Mouse (Mus musculus): ENCODE results near the gene Tnfsf15. TPM values are rescaled to one million over a fixed set of nuclear protein-coding genes. Genes with fewer than 3 reads are reported as not detected.

The Tnfsf15 gene
- polyA plus RNA-seq, 1 experiment from 2014 or later: not detected

DNA sequence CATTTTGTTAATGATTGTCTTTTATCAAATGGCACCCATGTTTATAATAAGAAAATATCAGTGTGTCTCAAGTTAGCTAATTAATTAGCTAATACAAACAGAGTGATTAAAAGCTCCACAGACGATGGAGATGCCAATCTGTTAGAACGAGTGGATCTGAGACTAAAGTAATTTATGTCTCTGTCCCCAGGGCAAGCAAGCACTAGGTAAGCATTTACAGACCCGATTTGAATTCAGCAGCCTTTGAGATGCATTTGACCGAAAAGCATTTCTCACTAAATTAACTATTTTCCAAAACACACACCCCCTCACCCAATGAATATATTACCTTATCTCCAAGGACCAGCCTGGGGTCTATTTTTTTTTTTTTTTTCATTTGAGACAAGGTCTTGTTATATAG lies 18.2 kb downstream of the Tnfsf15 start:
- H3K4me1 ChIP-seq (ENCODE audit: control insufficient read depth, insufficient read depth, low read length): no peaks in the 10 kb centered on the region
- H3K27me3 ChIP-seq (ENCODE audit: control insufficient read depth, insufficient read depth, low read length): no peaks in the 10 kb centered on the region
- WGBS: 70% methylated on average over 4 of the region's 4 CpGs
- no peak overlapping the region for H3K9ac ChIP-seq (ENCODE audit: low read length)
- H3K4me2 ChIP-seq: no peak overlapping the region
- DNase-seq (ENCODE audit: low spot score, missing footprints) (no peak), ATAC-seq (ENCODE audit: low FRiP score) (no peak)
- H3K9me3 ChIP-seq (ENCODE audit: control insufficient read depth, low read length): no peaks in the 10 kb centered on the region
- H3K36me3 ChIP-seq (ENCODE audit: control insufficient read depth, insufficient read depth, low read length): no peaks in the 10 kb centered on the region
- H3K27ac ChIP-seq (ENCODE audit: low read depth, low read length): no peak overlapping the region
- H3K4me3 ChIP-seq (ENCODE audit: low read depth, low read length): no peak overlapping the region

GRCm38 (mm10) chr4:63725981-63726380 lies 18.9 kb downstream of the Tnfsf15 start:
- 71% methylated on average over 5 of the region's 5 CpGs for WGBS
- no peak for ATAC-seq (ENCODE audit: low FRiP score)

GRCm38 (mm10) chr4:63717922-63718643 lies 26.8 kb downstream of the Tnfsf15 start:
- Histone ChIP-seq H3K27me3 (ENCODE audit: control insufficient read depth, insufficient read depth, low read length) (no peaks in the 10 kb centered on the region), H3K36me3 (ENCODE audit: control insufficient read depth, insufficient read depth, low read length) (no peaks in the 10 kb centered on the region), H3K4me1 (ENCODE audit: control insufficient read depth, insufficient read depth, low read length) (no peaks in the 10 kb centered on the region), H3K9me3 (ENCODE audit: control insufficient read depth, low read length) (no peaks in the 10 kb centered on the region), H3K4me3 (ENCODE audit: low read depth, low read length) (no peak overlapping the region), H3K9ac (ENCODE audit: low read length) (no peak overlapping the region), H3K27ac (ENCODE audit: low read depth, low read length) (no peak overlapping the region), H3K4me2 (no peak overlapping the region)
- peak; percentile 40; the same call in 1 of the 2 replicates for ATAC-seq (ENCODE audit: low FRiP score)
- WGBS: 71% methylated on average over 8 of the region's 8 CpGs
- peak; percentile 59 for DNase-seq (ENCODE audit: low spot score, missing footprints)

More at GRCm38 (mm10) chr4:63725981-63726380, 18.9 kb downstream of the Tnfsf15 start:
- no peak overlapping the region for H3K9ac ChIP-seq (ENCODE audit: low read length)
- no peaks in the 10 kb centered on the region for H3K9me3 ChIP-seq (ENCODE audit: control insufficient read depth, low read length)
- no peak overlapping the region for H3K4me3 ChIP-seq (ENCODE audit: low read depth, low read length)
- no peak for DNase-seq (ENCODE audit: low spot score, missing footprints)
- H3K27me3 ChIP-seq (ENCODE audit: control insufficient read depth, insufficient read depth, low read length): no peaks in the 10 kb centered on the region
- no peak overlapping the region for H3K27ac ChIP-seq (ENCODE audit: low read depth, low read length)
- H3K36me3 ChIP-seq (ENCODE audit: control insufficient read depth, insufficient read depth, low read length): no peaks in the 10 kb centered on the region
- H3K4me1 ChIP-seq (ENCODE audit: control insufficient read depth, insufficient read depth, low read length): no peaks in the 10 kb centered on the region
- H3K4me2 ChIP-seq: no peak overlapping the region

DNA sequence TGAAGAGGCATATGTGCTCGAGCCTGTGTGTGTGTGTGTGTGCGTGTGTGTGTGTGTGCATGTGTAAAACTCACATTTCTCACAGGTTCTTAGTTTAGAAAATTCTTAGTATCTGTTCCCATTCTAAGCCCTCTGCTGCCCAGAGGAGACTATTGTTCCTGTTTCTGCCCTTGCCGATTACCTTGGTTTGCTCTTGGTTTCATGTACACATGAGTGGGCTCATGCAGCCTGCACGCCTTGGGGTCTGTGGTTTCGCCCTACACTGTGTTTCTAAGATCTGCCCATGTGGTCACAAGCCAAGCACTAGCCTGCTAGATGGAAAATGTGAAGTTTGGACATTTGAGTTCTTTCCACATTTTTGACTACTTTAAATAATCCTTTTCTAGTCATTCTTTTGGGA lies 33.0 kb downstream of the Tnfsf15 start:
- Histone ChIP-seq H3K9ac (ENCODE audit: low read length) (no peak overlapping the region), H3K27me3 (ENCODE audit: control insufficient read depth, insufficient read depth, low read length) (no peaks in the 10 kb centered on the region), H3K4me3 (ENCODE audit: low read depth, low read length) (no peak overlapping the region), H3K4me1 (ENCODE audit: control insufficient read depth, insufficient read depth, low read length) (no peaks in the 10 kb centered on the region), H3K4me2 (no peak overlapping the region), H3K9me3 (ENCODE audit: control insufficient read depth, low read length) (no peaks in the 10 kb centered on the region), H3K27ac (ENCODE audit: low read depth, low read length) (no peak overlapping the region), H3K36me3 (ENCODE audit: control insufficient read depth, insufficient read depth, low read length) (no peaks in the 10 kb centered on the region)
- ATAC-seq (ENCODE audit: low FRiP score) (no peak), DNase-seq (ENCODE audit: low spot score, missing footprints) (peak; percentile 44)
- 86% methylated on average over 5 of the region's 5 CpGs for WGBS

- Histone ChIP-seq H3K4me3 (ENCODE audit: low read depth, low read length) (no peak overlapping the region), H3K9ac (ENCODE audit: low read length) (no peak overlapping the region), H3K27me3 (ENCODE audit: control insufficient read depth, insufficient read depth, low read length) (no peaks in the 10 kb centered on the region), H3K36me3 (ENCODE audit: control insufficient read depth, insufficient read depth, low read length) (no peaks in the 10 kb centered on the region), H3K4me2 (no peak overlapping the region), H3K9me3 (ENCODE audit: control insufficient read depth, low read length) (no peaks in the 10 kb centered on the region), H3K27ac (ENCODE audit: low read depth, low read length) (no peak overlapping the region), H3K4me1 (ENCODE audit: control insufficient read depth, insufficient read depth, low read length) (no peaks in the 10 kb centered on the region)
- peak; percentile 78 for DNase-seq (ENCODE audit: low spot score, missing footprints)
- ATAC-seq (ENCODE audit: low FRiP score): no peak
- 72% methylated on average over 8 of the region's 8 CpGs for WGBS
Observed at GRCm38 (mm10) chr4:63710431-63711220, 34.3 kb downstream of the Tnfsf15 start.

GRCm38 (mm10) chr4:63706279-63706971 lies 38.5 kb downstream of the Tnfsf15 start:
- no peak overlapping the region for H3K27ac ChIP-seq (ENCODE audit: low read depth, low read length)
- no peaks in the 10 kb centered on the region for H3K9me3 ChIP-seq (ENCODE audit: control insufficient read depth, low read length)
- no peak overlapping the region for H3K4me3 ChIP-seq (ENCODE audit: low read depth, low read length)
- peak; percentile 23 for DNase-seq (ENCODE audit: low spot score, missing footprints)
- 84% methylated on average over 1 of the region's 1 CpGs for WGBS
- no peak for ATAC-seq (ENCODE audit: low FRiP score)
- H3K27me3 ChIP-seq (ENCODE audit: control insufficient read depth, insufficient read depth, low read length): no peaks in the 10 kb centered on the region
- no peaks in the 10 kb centered on the region for H3K4me1 ChIP-seq (ENCODE audit: control insufficient read depth, insufficient read depth, low read length)
- H3K36me3 ChIP-seq (ENCODE audit: control insufficient read depth, insufficient read depth, low read length): no peaks in the 10 kb centered on the region
- no peak overlapping the region for H3K4me2 ChIP-seq
- H3K9ac ChIP-seq (ENCODE audit: low read length): no peak overlapping the region

DNA sequence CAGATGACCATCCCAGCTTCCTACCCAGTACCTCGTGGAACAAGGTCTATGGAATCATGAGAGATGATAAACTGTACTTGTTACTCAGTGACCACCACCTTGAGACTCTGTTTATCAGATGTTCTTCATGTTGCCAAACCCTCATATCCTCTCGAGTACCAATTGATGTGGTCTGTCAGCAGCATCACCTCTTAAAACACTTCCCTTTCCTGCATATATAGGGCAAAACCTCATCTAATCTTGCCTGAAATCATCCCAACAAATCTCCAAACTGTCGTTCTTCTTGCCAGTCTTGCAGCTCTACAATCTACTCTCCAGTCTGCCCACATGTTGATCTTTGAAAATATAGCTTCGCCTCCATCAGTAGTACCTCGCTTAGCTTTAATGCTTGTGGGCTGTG lies 40.7 kb downstream of the Tnfsf15 start:
- Histone ChIP-seq H3K9me3 (ENCODE audit: control insufficient read depth, low read length) (no peaks in the 10 kb centered on the region), H3K27me3 (ENCODE audit: control insufficient read depth, insufficient read depth, low read length) (no peaks in the 10 kb centered on the region), H3K4me1 (ENCODE audit: control insufficient read depth, insufficient read depth, low read length) (no peaks in the 10 kb centered on the region), H3K27ac (ENCODE audit: low read depth, low read length) (no peak overlapping the region), H3K4me2 (no peak overlapping the region), H3K4me3 (ENCODE audit: low read depth, low read length) (no peak overlapping the region), H3K36me3 (ENCODE audit: control insufficient read depth, insufficient read depth, low read length) (no peaks in the 10 kb centered on the region), H3K9ac (ENCODE audit: low read length) (no peak overlapping the region)
- 83% methylated on average over 5 of the region's 5 CpGs for whole genome bisulfite sequencing
- ATAC-seq (ENCODE audit: low FRiP score) (no peak), DNase-seq (ENCODE audit: low spot score, missing footprints) (no peak)

GRCm38 (mm10) chr4:63703686-63704085 lies 41.2 kb downstream of the Tnfsf15 start:
- WGBS: 91% methylated on average over 2 of the region's 2 CpGs
- H3K4me1 ChIP-seq (ENCODE audit: control insufficient read depth, insufficient read depth, low read length): no peaks in the 10 kb centered on the region
- H3K27me3 ChIP-seq (ENCODE audit: control insufficient read depth, insufficient read depth, low read length): no peaks in the 10 kb centered on the region
- H3K4me2 ChIP-seq: no peak overlapping the region
- no peak for ATAC-seq (ENCODE audit: low FRiP score)
- H3K36me3 ChIP-seq (ENCODE audit: control insufficient read depth, insufficient read depth, low read length): no peaks in the 10 kb centered on the region
- no peak overlapping the region for H3K4me3 ChIP-seq (ENCODE audit: low read depth, low read length)
- no peaks in the 10 kb centered on the region for H3K9me3 ChIP-seq (ENCODE audit: control insufficient read depth, low read length)
- H3K9ac ChIP-seq (ENCODE audit: low read length): no peak overlapping the region
- no peak overlapping the region for H3K27ac ChIP-seq (ENCODE audit: low read depth, low read length)
- no peak for DNase-seq (ENCODE audit: low spot score, missing footprints)

All from midbrain, embryonic 11.5 days (tissue).